Comparison of ENCODE assay signal across 9 mouse cellular contexts in the genomic region with DNA sequence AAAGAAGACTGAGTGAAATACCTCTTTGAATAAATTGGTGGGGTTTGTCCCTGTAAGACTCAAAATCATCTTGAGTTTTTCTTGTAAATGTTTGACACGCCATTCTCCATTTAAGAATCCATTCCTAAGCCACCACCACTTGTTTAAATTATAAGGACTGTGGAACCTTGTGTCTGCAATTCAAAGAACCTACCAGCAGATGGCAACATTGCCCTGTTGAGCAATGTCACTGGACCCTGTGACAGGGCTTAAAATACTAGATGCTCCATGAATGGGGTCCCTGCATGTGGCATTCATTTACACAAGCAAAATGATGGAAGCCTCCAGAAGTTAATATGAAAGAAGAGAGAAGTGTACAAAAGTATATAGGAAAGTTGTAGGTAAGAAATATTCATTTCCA.
DNase-seq lines count a peak whose midpoint lies in the region; ATAC-seq and TF ChIP-seq lines count a peak whose summit lies in the region.
"Had no signal": no experiment of that assay in that cellular context is flagged by ENCODE, and none has a peak within 500 bp of the region (broad histone marks: within the 10 kb centered on the region; RNA-seq: fewer than 3 reads in every experiment).

No protein-coding gene starts in this region.

- H3K4me2 ChIP-seq in hindbrain, embryonic 16.5 days (ENCODE audit: low read length) = no peak overlapping the region
- H3K4me2 ChIP-seq: embryonic facial prominence, embryonic 15.5 days had no signal

- H3K4me3 ChIP-seq in hindbrain, embryonic 10.5 days = no peak overlapping the region
- H3K4me3 ChIP-seq in hindbrain, embryonic 16.5 days (ENCODE audit: low read length) = no peak overlapping the region
- H3K4me3 ChIP-seq in ES-E14 (ENCODE audit: insufficient read depth in 1 of 2, low read depth in 1 of 2, low read length in 2 of 2, poor library complexity in 1 of 2, severe bottlenecking in 1 of 2) = no peak overlapping the region
- H3K4me3 ChIP-seq: embryonic facial prominence, embryonic 15.5 days had no signal

- in situ Hi-C loops in ES-E14 (cut with MboI; ENCODE audit: low sequenced_read_pairs in 2 of 2, unreplicated experiment in 2 of 2) = loop anchor here in 1 of 2 experiments (25.0 kb wide), 1 partner anchor 730 kb away; a partner anchor contains a TSS

- ATAC-seq in hindbrain, embryonic 16.5 days = no peak
- no peak for ATAC-seq in monocyte, adult 5-6 weeks (replicated peaks; ENCODE audit: insufficient number of reproducible peaks, low FRiP score, low TSS enrichment, poor library complexity, severe bottlenecking)

- no peaks in the 10 kb centered on the region for H3K9me3 ChIP-seq in hindbrain, embryonic 10.5 days
- H3K9me3 ChIP-seq in hindbrain, embryonic 16.5 days (ENCODE audit: control insufficient read depth, low read length) = no peaks in the 10 kb centered on the region
- no peaks in the 10 kb centered on the region for H3K9me3 ChIP-seq in ES-E14 (ENCODE audit: control insufficient read depth, insufficient read depth, low read depth, low read length)
- H3K9me3 ChIP-seq: embryonic facial prominence, embryonic 15.5 days had no signal

- peak; percentile 57 for DNase-seq in hindbrain, embryonic 10.5 days (ENCODE audit: low spot score)
- DNase-seq in ES-E14 (ENCODE audit: low read depth, low spot score) = peak; percentile 50
- peak; percentile 10 for DNase-seq in cerebellum, adult 8-10 months
- DNase-seq in frontal cortex, postnatal 10 days (ENCODE audit: low spot score in 2 of 2) = peak; percentile 8 to 26
- DNase-seq in layer of hippocampus, adult 18-20 months (ENCODE audit: low spot score in 2 of 2) = peak; percentile 35 to 77
- DNase-seq in lung, postnatal 25 days (ENCODE audit: low spot score) = peak; percentile 7

- no peak overlapping the region for H3K9ac ChIP-seq in hindbrain, embryonic 16.5 days (ENCODE audit: low read depth, low read length)
- H3K9ac ChIP-seq in ES-E14 (ENCODE audit: insufficient read depth, low read depth, low read length, poor library complexity, severe bottlenecking) = no peak overlapping the region
- H3K9ac ChIP-seq: embryonic facial prominence, embryonic 15.5 days had no signal

- 56% methylated on average over 1 of the region's 1 CpGs for WGBS in hindbrain, embryonic 10.5 days
- WGBS in hindbrain, embryonic 16.5 days = 69% methylated on average over 1 of the region's 1 CpGs

- no peak overlapping the region for H3K27ac ChIP-seq in hindbrain, embryonic 10.5 days
- no peak overlapping the region for H3K27ac ChIP-seq in hindbrain, embryonic 16.5 days (ENCODE audit: low read depth, low read length)
- H3K27ac ChIP-seq in ES-E14 (ENCODE audit: insufficient read depth, low read depth, low read length, poor library complexity, severe bottlenecking) = no peak overlapping the region
- H3K27ac ChIP-seq: embryonic facial prominence, embryonic 15.5 days had no signal

- no peaks in the 10 kb centered on the region for H3K4me1 ChIP-seq in hindbrain, embryonic 10.5 days (replicated peaks)
- no peaks in the 10 kb centered on the region for H3K4me1 ChIP-seq in hindbrain, embryonic 16.5 days (ENCODE audit: control insufficient read depth, insufficient read depth, low read depth, low read length)
- H3K4me1 ChIP-seq in ES-E14 (ENCODE audit: control insufficient read depth in 2 of 2, insufficient read depth in 2 of 2, low read length in 2 of 2, poor library complexity in 1 of 2) = no peaks in the 10 kb centered on the region
- H3K4me1 ChIP-seq: embryonic facial prominence, embryonic 15.5 days had no signal

- H3K27me3 ChIP-seq in hindbrain, embryonic 10.5 days (ENCODE audit: insufficient read depth, poor library complexity, severe bottlenecking) = no peaks in the 10 kb centered on the region
- H3K27me3 ChIP-seq in hindbrain, embryonic 16.5 days (replicated peaks; ENCODE audit: control insufficient read depth, insufficient read depth, low read length) = no peaks in the 10 kb centered on the region
- H3K27me3 ChIP-seq: embryonic facial prominence, embryonic 15.5 days had no signal

- H3K36me3 ChIP-seq in hindbrain, embryonic 10.5 days = no peaks in the 10 kb centered on the region
- H3K36me3 ChIP-seq in hindbrain, embryonic 16.5 days (ENCODE audit: control insufficient read depth, insufficient read depth, low read length) = no peaks in the 10 kb centered on the region
- no peaks in the 10 kb centered on the region for H3K36me3 ChIP-seq in ES-E14 (ENCODE audit: control insufficient read depth, insufficient read depth, low read length, poor library complexity, severe bottlenecking)
- H3K36me3 ChIP-seq: embryonic facial prominence, embryonic 15.5 days had no signal

TF ChIP-seq in ES-E14, 5 proteins besides CTCF, POLR2A, EP300 and RAD21:
- no peak for TF ChIP-seq MAFK (IDR thresholded peaks at IDR 0.05; ENCODE audit: insufficient read depth, low read depth, low read length)
- TF ChIP-seq CHD2 (IDR thresholded peaks at IDR 0.05; ENCODE audit: low read depth, low read length) = no peak
- no peak for TF ChIP-seq HCFC1 (IDR thresholded peaks at IDR 0.05; ENCODE audit: borderline replicate concordance, insufficient read depth, low read length)
- peak; percentile 95 for TF ChIP-seq ZC3H11A (IDR thresholded peaks at IDR 0.05; ENCODE audit: borderline replicate concordance, low read depth, low read length)
- no peak for TF ChIP-seq ZNF384 (IDR thresholded peaks at IDR 0.05; ENCODE audit: low read depth, low read length)

Comparison
In these comparisons a context has a peak if more than half of its experiments do, and no peak if none do; other contexts are left out.
1. DNase-seq: peak in every context shown above with its lines; median percentile 57 in hindbrain, embryonic 10.5 days; 56 in layer of hippocampus, adult 18-20 months; 50 in ES-E14; 17 in frontal cortex, postnatal 10 days; 10 in cerebellum, adult 8-10 months; 7 in lung, postnatal 25 days.